Mouse (Mus musculus): Measurements from ENCODE around the gene Hid1. TPM values are rescaled to one million over a fixed set of nuclear protein-coding genes. Genes with fewer than 3 reads are reported as not detected.

Hid1 gene
- polyA plus RNA-seq, 1 experiment = 105 TPM

DNA sequence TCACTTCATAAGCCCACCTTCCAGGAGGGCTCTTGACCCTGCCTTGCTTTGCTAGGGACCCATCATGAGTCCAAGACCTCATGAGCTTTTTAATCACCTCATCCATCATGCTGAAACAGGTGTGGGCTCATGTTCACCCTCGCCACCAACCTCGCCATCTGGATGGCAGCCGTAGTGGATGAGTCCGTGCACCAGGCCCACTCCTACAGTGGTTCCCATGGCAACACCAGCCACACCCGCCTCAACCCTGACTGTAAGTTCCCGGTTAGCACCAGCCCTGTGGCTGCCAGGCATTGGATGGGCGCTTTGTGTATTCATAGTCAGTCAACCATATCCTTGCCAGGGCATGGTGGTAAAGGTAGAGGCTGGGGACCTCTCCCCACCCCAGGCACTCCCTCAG, 40.8 kb downstream of the Hid1 start:
- WGBS = 44% methylated on average over 7 of the region's 7 CpGs

DNA sequence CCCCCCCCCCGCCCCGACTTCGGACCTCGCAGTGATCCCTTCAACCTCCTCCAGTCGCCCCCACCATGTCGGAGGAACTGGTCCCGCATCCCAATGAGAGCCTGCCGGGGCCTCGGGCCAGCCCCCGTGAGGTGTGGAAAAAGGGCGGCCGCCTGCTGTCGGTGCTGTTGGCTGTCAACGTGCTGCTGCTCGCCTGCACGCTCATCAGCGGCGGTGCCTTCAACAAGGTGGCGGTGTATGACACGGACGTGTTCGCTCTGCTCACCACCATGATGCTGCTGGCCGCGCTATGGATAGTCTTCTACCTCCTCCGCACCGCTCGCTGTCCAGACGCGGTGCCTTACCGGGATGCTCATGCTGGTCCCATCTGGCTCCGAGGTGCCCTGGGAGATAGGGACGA, 44.2 kb downstream of the Hid1 start:
- Histone ChIP-seq H3K4me3 (replicated peaks; ENCODE audit: insufficient read depth, low read depth, low read length) (no peak overlapping the region), H3K27me3 (ENCODE audit: control insufficient read depth, insufficient read depth, low read length) (no peaks in the 10 kb centered on the region), H3K4me1 (ENCODE audit: control insufficient read depth, insufficient read depth, low read length) (peaks cover 10% of the 10 kb centered on the region), H3K27ac (ENCODE audit: insufficient read depth, low read length) (no peak overlapping the region)
- 12% methylated on average over 32 of the region's 32 CpGs for WGBS
- TF ChIP-seq POLR2A (IDR thresholded peaks at IDR 0.05; ENCODE audit: borderline replicate concordance, insufficient read depth, low read length) (no peak), CTCF (IDR thresholded peaks at IDR 0.05; ENCODE audit: borderline replicate concordance, insufficient read depth, low read depth, low read length) (no peak)
- no peak for DNase-seq

More for the DNA sequence above, 40.8 kb downstream of the Hid1 start:
- no peak for DNase-seq
- Histone ChIP-seq H3K4me1 (ENCODE audit: control insufficient read depth, insufficient read depth, low read length) (peaks cover 3% of the 10 kb centered on the region), H3K27ac (ENCODE audit: insufficient read depth, low read length) (no peak overlapping the region), H3K4me3 (replicated peaks; ENCODE audit: insufficient read depth, low read depth, low read length) (no peak overlapping the region), H3K27me3 (ENCODE audit: control insufficient read depth, insufficient read depth, low read length) (no peaks in the 10 kb centered on the region)
- TF ChIP-seq CTCF (IDR thresholded peaks at IDR 0.05; ENCODE audit: borderline replicate concordance, insufficient read depth, low read depth, low read length) (no peak), POLR2A (IDR thresholded peaks at IDR 0.05; ENCODE audit: borderline replicate concordance, insufficient read depth, low read length) (no peak)

DNA sequence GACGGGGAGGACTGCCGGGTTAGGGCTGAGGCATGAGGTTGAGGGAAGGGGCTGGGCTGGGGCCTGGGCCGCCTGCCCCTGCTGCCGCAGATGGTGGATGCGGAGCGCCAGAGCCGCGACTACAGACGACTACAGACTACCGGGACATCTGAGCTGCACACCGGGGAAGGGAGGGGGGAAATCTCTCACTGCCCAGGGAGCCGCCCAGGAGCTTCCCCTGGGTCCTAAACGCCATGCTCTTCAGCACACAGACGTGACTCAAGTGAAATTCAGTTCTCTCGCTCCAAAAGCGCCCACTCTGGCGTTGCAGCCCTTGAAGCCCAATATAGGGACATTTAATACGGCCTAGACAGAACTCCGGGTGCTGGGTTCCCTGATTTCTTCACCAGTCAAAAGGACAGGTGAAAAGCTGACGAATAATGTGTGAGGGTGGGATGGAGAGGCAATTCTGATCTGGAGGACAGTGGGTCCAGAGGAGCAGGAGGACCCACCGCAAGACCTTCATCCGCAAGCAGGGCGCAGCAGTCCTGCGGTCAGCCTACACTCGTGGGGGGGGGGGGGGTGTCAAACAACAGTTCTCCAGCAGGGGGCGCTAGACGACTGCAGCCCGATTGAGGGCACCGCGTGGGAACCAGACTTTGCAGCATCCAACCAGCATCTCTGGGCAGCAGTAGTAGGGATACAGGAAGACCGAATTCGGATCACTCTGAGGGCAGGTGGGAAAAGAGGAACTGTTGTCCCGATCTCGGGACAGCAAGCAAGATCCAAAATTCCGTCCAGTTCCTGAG, 45.5 kb downstream of the Hid1 start, which contains the start of gene Ush1g:
Ush1g (minus strand) TSS at position 136 of the 788 bp plus-strand sequence.
- H3K4me1 ChIP-seq (ENCODE audit: control insufficient read depth, insufficient read depth, low read length) = peaks cover 10% of the 10 kb centered on the region
- H3K27me3 ChIP-seq (ENCODE audit: control insufficient read depth, insufficient read depth, low read length) = no peaks in the 10 kb centered on the region
- peak within 1 kb of the TSS; percentile 42 for H3K4me3 ChIP-seq (replicated peaks; ENCODE audit: insufficient read depth, low read depth, low read length)
- DNase-seq = peak; percentile 50 to 68
- WGBS = 5% methylated on average over 35 of the region's 35 CpGs
- TF ChIP-seq CTCF (IDR thresholded peaks at IDR 0.05; ENCODE audit: borderline replicate concordance, insufficient read depth, low read depth, low read length) = peak; percentile 82
- TF ChIP-seq POLR2A (IDR thresholded peaks at IDR 0.05; ENCODE audit: borderline replicate concordance, insufficient read depth, low read length) = no peak
- no peak within 1 kb of the TSS for H3K27ac ChIP-seq (ENCODE audit: insufficient read depth, low read length)

DNA sequence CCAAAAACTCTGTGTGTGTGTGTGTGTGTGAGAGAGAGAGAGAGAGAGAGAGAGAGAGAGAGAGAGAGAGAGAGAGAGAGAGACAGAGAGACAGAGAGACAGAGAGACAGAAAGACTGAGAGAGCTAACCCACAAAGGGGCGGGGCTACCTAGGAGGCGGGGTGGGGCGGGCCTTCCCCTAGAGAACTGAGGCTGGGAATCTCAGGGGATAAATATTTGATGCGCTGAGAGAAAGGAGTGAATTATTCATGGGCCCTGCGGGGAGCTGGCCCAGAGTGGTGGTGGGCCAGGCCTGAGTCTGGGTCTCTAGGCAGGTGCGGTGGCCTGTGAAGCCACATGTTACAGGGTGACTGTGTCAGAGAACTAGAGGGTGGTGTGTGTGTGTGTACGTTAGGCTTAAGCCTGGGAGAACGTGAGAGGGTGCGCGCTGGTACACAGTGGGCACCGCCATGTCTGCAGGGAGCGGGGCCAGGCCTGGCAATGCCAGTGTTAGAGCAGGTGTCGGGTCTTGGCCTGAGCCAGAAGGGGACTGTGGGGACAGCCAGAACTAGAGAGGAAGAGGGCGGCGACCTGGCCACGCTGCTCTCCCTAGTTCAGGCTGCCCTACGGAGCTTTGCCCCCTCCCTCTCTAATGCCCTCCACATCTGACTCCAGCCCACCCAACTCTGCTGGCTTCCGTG, 47.7 kb downstream of the Hid1 start:
- TF ChIP-seq POLR2A (IDR thresholded peaks at IDR 0.05; ENCODE audit: borderline replicate concordance, insufficient read depth, low read length) (0 out of 2 replicates have a peak, but pooled peaks have one; percentile 10), CTCF (IDR thresholded peaks at IDR 0.05; ENCODE audit: borderline replicate concordance, insufficient read depth, low read depth, low read length) (no peak)
- Histone ChIP-seq H3K27ac (ENCODE audit: insufficient read depth, low read length) (no peak overlapping the region), H3K4me1 (ENCODE audit: control insufficient read depth, insufficient read depth, low read length) (peaks cover 10% of the 10 kb centered on the region), H3K4me3 (replicated peaks; ENCODE audit: insufficient read depth, low read depth, low read length) (peak overlapping the region; percentile 9), H3K27me3 (ENCODE audit: control insufficient read depth, insufficient read depth, low read length) (no peaks in the 10 kb centered on the region)
- WGBS = 13% methylated on average over 18 of the region's 18 CpGs
- DNase-seq = peak; percentile 50 to 59

DNA sequence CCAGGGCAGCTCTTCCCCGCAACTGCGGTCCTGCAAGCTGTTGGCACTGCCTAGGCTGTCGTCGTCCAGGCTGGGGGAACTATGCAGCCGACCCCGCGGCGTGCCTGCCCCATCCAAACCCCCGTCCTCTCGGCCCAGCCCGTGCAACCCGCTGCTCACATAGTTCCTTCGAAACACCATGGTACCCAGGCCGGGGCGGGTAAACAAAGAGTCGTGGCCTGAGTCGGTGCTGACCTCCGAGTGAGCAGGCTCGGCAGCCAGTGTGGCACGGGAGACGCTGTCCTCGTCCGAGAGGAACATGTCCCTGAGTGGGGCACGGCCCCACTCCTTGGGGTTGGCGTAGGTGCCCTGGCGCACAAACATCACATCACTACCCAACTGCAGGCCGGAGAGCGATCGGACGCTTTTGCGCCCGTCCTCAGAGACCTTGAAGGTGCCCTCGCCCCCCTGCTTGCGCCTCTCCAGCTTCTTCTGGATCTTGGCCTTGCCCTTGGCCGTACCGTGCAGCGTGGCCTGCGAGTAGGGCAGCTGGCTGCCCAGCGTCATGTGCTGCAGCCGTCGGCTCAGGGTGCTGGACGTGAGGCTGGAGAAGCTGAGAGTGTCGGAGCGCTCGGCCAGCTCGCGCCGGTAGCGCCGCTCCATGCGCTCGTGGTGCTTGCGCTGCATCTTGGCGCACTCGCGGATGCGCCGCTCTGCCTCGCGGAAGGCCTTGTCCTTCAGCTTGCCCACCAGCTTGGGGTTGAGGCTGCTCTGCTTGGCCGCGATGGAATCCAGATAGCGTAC, 49.1 kb downstream of the Hid1 start:
- Histone ChIP-seq H3K4me3 (replicated peaks; ENCODE audit: insufficient read depth, low read depth, low read length) (no peak overlapping the region), H3K27ac (ENCODE audit: insufficient read depth, low read length) (no peak overlapping the region), H3K4me1 (ENCODE audit: control insufficient read depth, insufficient read depth, low read length) (peaks cover 10% of the 10 kb centered on the region), H3K27me3 (ENCODE audit: control insufficient read depth, insufficient read depth, low read length) (no peaks in the 10 kb centered on the region)
- WGBS = 46% methylated on average over 63 of the region's 63 CpGs
- no peak for DNase-seq
- TF ChIP-seq CTCF (IDR thresholded peaks at IDR 0.05; ENCODE audit: borderline replicate concordance, insufficient read depth, low read depth, low read length) = no peak
- TF ChIP-seq POLR2A (IDR thresholded peaks at IDR 0.05; ENCODE audit: borderline replicate concordance, insufficient read depth, low read length) = no peak

DNA sequence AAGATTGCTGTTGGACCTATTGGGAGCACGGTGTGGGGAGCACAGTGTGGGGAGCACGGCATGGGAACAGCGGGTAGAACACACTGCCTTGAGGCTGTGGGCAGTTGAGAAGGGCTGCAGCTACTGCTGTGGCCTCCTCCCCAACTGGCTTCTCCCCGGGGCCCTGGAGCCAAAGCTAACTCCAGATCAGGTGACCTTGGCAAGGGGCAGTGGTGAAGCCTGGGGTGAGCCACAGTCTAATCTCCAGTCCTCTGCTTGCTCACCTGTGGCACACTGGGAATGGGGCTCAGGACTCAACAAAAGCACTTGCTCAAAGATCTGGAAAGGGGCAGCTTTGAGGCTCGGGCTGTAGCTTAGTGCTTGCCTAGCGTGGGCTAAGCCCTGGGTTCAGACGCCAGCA, 50.4 kb downstream of the Hid1 start:
- no peak overlapping the region for H3K27ac ChIP-seq (ENCODE audit: insufficient read depth, low read length)
- WGBS = 69% methylated on average over 7 of the region's 7 CpGs
- H3K27me3 ChIP-seq (ENCODE audit: control insufficient read depth, insufficient read depth, low read length) = no peaks in the 10 kb centered on the region

DNA sequence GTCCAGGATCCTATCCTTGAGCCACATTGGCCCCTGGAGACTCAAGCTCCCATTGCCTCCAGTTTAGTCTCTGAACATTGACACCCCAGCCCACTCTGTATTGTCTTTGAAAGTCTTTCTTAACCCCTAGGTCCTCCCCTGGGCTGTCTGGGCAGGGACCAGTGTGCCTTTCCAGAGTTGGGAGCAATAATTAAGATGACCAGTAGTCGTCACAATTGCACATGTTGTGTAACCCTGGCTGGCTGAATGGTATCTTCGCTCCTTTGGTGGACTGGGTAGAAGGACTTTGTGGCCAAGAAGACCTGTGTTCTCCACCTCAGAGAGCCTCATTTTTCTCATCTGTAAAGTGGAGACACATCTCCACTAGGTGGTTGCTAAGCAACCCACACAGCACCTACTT, 53.3 kb downstream of the Hid1 start:
- Histone ChIP-seq H3K27me3 (ENCODE audit: control insufficient read depth, insufficient read depth, low read length) (no peaks in the 10 kb centered on the region), H3K4me1 (ENCODE audit: control insufficient read depth, insufficient read depth, low read length) (no peaks in the 10 kb centered on the region), H3K4me3 (replicated peaks; ENCODE audit: insufficient read depth, low read depth, low read length) (no peak overlapping the region), H3K27ac (ENCODE audit: insufficient read depth, low read length) (no peak overlapping the region)
- 27% methylated on average over 2 of the region's 2 CpGs for WGBS
- DNase-seq = no peak
- TF ChIP-seq POLR2A (IDR thresholded peaks at IDR 0.05; ENCODE audit: borderline replicate concordance, insufficient read depth, low read length) = no peak
- TF ChIP-seq CTCF (IDR thresholded peaks at IDR 0.05; ENCODE audit: borderline replicate concordance, insufficient read depth, low read depth, low read length) = peak; percentile 49; the same call in 1 of the 2 replicates

More for the DNA sequence above, 50.4 kb downstream of the Hid1 start:
- TF ChIP-seq CTCF (IDR thresholded peaks at IDR 0.05; ENCODE audit: borderline replicate concordance, insufficient read depth, low read depth, low read length) (no peak), POLR2A (IDR thresholded peaks at IDR 0.05; ENCODE audit: borderline replicate concordance, insufficient read depth, low read length) (no peak)
- no peak for DNase-seq
- no peak overlapping the region for H3K4me3 ChIP-seq (replicated peaks; ENCODE audit: insufficient read depth, low read depth, low read length)
- H3K4me1 ChIP-seq (ENCODE audit: control insufficient read depth, insufficient read depth, low read length) = peaks cover 7% of the 10 kb centered on the region
